Mouse (Mus musculus): Measurements from ENCODE around the gene Cyp4f18. TPM values are rescaled to one million over a fixed set of nuclear protein-coding genes. Genes with fewer than 3 reads are reported as not detected.

Gene Cyp4f18
- polyA plus RNA-seq, 1 experiment: 8.8 TPM

DNA sequence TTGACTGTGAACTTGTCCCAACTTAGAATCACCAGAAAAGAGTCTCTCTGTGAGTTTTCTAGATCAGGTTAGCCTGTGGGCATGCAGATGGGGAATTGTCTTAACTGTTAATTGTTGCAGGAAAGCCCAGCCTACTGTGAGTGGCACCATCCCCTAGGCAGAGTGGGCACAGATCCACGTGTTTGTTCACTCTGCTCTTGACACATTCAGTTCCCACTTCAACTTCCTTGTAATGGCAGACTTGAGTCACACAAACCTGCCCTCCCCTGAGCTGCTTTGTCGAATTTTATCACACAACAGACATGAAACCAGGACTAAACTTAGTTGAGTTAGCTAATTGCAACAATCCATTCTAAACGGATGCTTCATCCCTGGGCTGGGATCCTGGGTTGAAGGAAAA lies 9.2 kb downstream of the Cyp4f18 start:
- TF ChIP-seq POLR2A (IDR thresholded peaks at IDR 0.05; ENCODE audit: low read depth, low read length) (no peak), CTCF (IDR thresholded peaks at IDR 0.05; ENCODE audit: extremely low read depth, insufficient read length, insufficient replicate concordance, low read depth, low read length) (no peak)
- WGBS: 55% methylated on average over 3 of the region's 3 CpGs
- peaks cover 1% of the 10 kb centered on the region; the same call in 1 of the 2 replicates for H3K4me1 ChIP-seq (ENCODE audit: control insufficient read depth, insufficient read depth, insufficient read length, low read length)
- H3K27me3 ChIP-seq (ENCODE audit: control insufficient read depth, insufficient read depth, low read length): no peaks in the 10 kb centered on the region
- no peaks in the 10 kb centered on the region; the same call in 1 of the 2 replicates for H3K36me3 ChIP-seq (ENCODE audit: control insufficient read depth, insufficient read depth, low read length)
- no peak overlapping the region for H3K4me3 ChIP-seq (ENCODE audit: low read depth, low read length)
- H3K27ac ChIP-seq (ENCODE audit: insufficient read depth, low read depth, low read length): no peak overlapping the region

- WGBS: 20% methylated on average over 1 of the region's 1 CpGs
- no peak overlapping the region for H3K4me3 ChIP-seq (ENCODE audit: low read depth, low read length)
- no peak overlapping the region for H3K27ac ChIP-seq (ENCODE audit: insufficient read depth, low read depth, low read length)
- no peaks in the 10 kb centered on the region for H3K27me3 ChIP-seq (ENCODE audit: control insufficient read depth, insufficient read depth, low read length)
- no peaks in the 10 kb centered on the region for H3K4me1 ChIP-seq (ENCODE audit: control insufficient read depth, insufficient read depth, insufficient read length, low read length)
- TF ChIP-seq POLR2A (IDR thresholded peaks at IDR 0.05; ENCODE audit: low read depth, low read length) (no peak), CTCF (IDR thresholded peaks at IDR 0.05; ENCODE audit: extremely low read depth, insufficient read length, insufficient replicate concordance, low read depth, low read length) (no peak)
- H3K36me3 ChIP-seq (ENCODE audit: control insufficient read depth, insufficient read depth, low read length): no peaks in the 10 kb centered on the region; the same call in 1 of the 2 replicates
Measured at GRCm38 (mm10) chr8:71999434-71999833, 10.0 kb downstream of the Cyp4f18 start.

- Histone ChIP-seq H3K27me3 (ENCODE audit: control insufficient read depth, insufficient read depth, low read length) (no peaks in the 10 kb centered on the region), H3K36me3 (ENCODE audit: control insufficient read depth, insufficient read depth, low read length) (no peaks in the 10 kb centered on the region), H3K4me1 (ENCODE audit: control insufficient read depth, insufficient read depth, insufficient read length, low read length) (peaks cover 5% of the 10 kb centered on the region; the same call in 1 of the 2 replicates), H3K4me3 (ENCODE audit: low read depth, low read length) (peak overlapping the region; percentile 66), H3K27ac (ENCODE audit: insufficient read depth, low read depth, low read length) (no peak overlapping the region)
- TF ChIP-seq POLR2A (IDR thresholded peaks at IDR 0.05; ENCODE audit: low read depth, low read length) (no peak), CTCF (IDR thresholded peaks at IDR 0.05; ENCODE audit: extremely low read depth, insufficient read length, insufficient replicate concordance, low read depth, low read length) (no peak)
- WGBS: 58% methylated on average over 13 of the region's 13 CpGs
Measured at GRCm38 (mm10) chr8:71988867-71989599, 20.4 kb downstream of the Cyp4f18 start.

DNA sequence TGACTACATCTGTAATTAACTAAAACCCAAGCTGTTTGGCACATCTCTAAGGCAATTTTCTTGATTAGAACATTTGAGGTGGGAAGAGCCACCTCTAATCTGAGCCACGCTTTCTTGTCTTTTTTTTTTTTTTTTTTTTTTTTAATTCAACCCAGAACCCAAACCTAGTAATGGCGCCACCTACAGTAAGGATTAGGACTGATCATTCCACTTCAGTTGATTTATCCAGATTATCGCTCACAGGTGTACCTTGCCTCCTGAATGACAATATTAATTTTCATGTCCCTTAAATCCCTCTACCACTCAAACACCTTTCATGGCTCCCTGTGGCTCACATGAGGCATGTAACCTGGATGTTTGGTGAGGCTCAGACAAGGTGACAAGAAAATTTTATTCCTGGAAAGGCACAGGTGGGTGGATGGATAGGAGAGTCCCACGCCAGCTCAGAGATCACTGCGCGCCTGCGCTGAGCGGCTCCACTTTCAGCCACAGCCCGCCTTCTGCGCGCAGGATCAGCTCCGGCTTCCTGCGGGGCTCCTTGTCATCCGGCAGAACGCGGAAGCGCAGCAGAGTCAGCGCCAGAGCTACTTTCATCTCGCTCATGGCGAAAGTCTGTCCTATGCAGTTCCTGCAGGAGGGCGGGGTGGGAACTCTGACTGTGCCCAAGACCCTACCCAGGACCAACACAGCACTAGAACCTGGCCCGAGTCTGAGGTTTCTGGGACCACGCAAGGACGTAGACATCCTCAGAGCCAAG lies 21.1 kb downstream of the Cyp4f18 start:
- H3K27ac ChIP-seq (ENCODE audit: insufficient read depth, low read depth, low read length): no peak overlapping the region
- TF ChIP-seq CTCF (IDR thresholded peaks at IDR 0.05; ENCODE audit: extremely low read depth, insufficient read length, insufficient replicate concordance, low read depth, low read length) (no peak), POLR2A (IDR thresholded peaks at IDR 0.05; ENCODE audit: low read depth, low read length) (no peak)
- WGBS: 14% methylated on average over 24 of the region's 24 CpGs
- H3K4me1 ChIP-seq (ENCODE audit: control insufficient read depth, insufficient read depth, insufficient read length, low read length): peaks cover 5% of the 10 kb centered on the region; the same call in 1 of the 2 replicates
- H3K36me3 ChIP-seq (ENCODE audit: control insufficient read depth, insufficient read depth, low read length): no peaks in the 10 kb centered on the region
- H3K27me3 ChIP-seq (ENCODE audit: control insufficient read depth, insufficient read depth, low read length): no peaks in the 10 kb centered on the region
- peak overlapping the region; percentile 66 for H3K4me3 ChIP-seq (ENCODE audit: low read depth, low read length)

GRCm38 (mm10) chr8:71984601-71985000 lies 24.8 kb downstream of the Cyp4f18 start:
- 57% methylated on average over 4 of the region's 4 CpGs for WGBS
- H3K36me3 ChIP-seq (ENCODE audit: control insufficient read depth, insufficient read depth, low read length): no peaks in the 10 kb centered on the region
- TF ChIP-seq POLR2A (IDR thresholded peaks at IDR 0.05; ENCODE audit: low read depth, low read length): no peak
- TF ChIP-seq CTCF (IDR thresholded peaks at IDR 0.05; ENCODE audit: extremely low read depth, insufficient read length, insufficient replicate concordance, low read depth, low read length): no peak

GRCm38 (mm10) chr8:71981456-71981855 lies 28.0 kb downstream of the Cyp4f18 start:
- H3K27ac ChIP-seq (ENCODE audit: insufficient read depth, low read depth, low read length): no peak overlapping the region
- H3K4me1 ChIP-seq (ENCODE audit: control insufficient read depth, insufficient read depth, insufficient read length, low read length): no peaks in the 10 kb centered on the region; the same call in 1 of the 2 replicates
- TF ChIP-seq CTCF (IDR thresholded peaks at IDR 0.05; ENCODE audit: extremely low read depth, insufficient read length, insufficient replicate concordance, low read depth, low read length): no peak
- TF ChIP-seq POLR2A (IDR thresholded peaks at IDR 0.05; ENCODE audit: low read depth, low read length): no peak
- no peaks in the 10 kb centered on the region for H3K36me3 ChIP-seq (ENCODE audit: control insufficient read depth, insufficient read depth, low read length)
- no peak overlapping the region for H3K4me3 ChIP-seq (ENCODE audit: low read depth, low read length)
- no peaks in the 10 kb centered on the region for H3K27me3 ChIP-seq (ENCODE audit: control insufficient read depth, insufficient read depth, low read length)
- WGBS: 48% methylated on average over 4 of the region's 4 CpGs

More at GRCm38 (mm10) chr8:71984601-71985000, 24.8 kb downstream of the Cyp4f18 start:
- Histone ChIP-seq H3K27me3 (ENCODE audit: control insufficient read depth, insufficient read depth, low read length) (no peaks in the 10 kb centered on the region), H3K4me1 (ENCODE audit: control insufficient read depth, insufficient read depth, insufficient read length, low read length) (peaks cover 5% of the 10 kb centered on the region; the same call in 1 of the 2 replicates), H3K27ac (ENCODE audit: insufficient read depth, low read depth, low read length) (no peak overlapping the region), H3K4me3 (ENCODE audit: low read depth, low read length) (no peak overlapping the region)

DNA sequence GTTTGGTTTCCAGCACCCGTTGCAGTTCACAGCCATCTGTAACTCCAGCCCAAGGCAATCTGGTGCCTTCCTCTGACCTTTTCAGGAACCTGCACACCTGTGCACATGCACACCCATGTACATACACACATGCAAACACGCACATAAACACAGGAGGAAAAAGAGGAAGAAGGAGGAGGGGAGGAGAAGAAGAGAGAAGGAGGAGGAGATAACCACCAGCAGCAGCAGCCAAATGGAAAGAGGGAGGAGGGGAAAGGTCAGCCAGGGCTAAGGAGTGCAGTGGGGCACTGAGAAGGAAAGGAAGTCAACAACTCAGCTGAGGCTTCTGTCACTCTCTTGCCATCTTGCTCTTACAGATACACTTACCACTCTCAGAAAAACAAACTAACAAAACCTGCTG lies 28.4 kb downstream of the Cyp4f18 start:
- WGBS: 18% methylated on average over 2 of the region's 2 CpGs
- Histone ChIP-seq H3K4me3 (ENCODE audit: low read depth, low read length) (no peak overlapping the region), H3K4me1 (ENCODE audit: control insufficient read depth, insufficient read depth, insufficient read length, low read length) (no peaks in the 10 kb centered on the region; the same call in 1 of the 2 replicates), H3K27me3 (ENCODE audit: control insufficient read depth, insufficient read depth, low read length) (no peaks in the 10 kb centered on the region), H3K36me3 (ENCODE audit: control insufficient read depth, insufficient read depth, low read length) (no peaks in the 10 kb centered on the region), H3K27ac (ENCODE audit: insufficient read depth, low read depth, low read length) (no peak overlapping the region)
- TF ChIP-seq CTCF (IDR thresholded peaks at IDR 0.05; ENCODE audit: extremely low read depth, insufficient read length, insufficient replicate concordance, low read depth, low read length) (no peak), POLR2A (IDR thresholded peaks at IDR 0.05; ENCODE audit: low read depth, low read length) (no peak)

Data from small intestine, adult 2 months (tissue).